Mouse (Mus musculus): Measurements from ENCODE around the gene Susd6. TPM values are rescaled to one million over a fixed set of nuclear protein-coding genes. Genes with fewer than 3 reads are reported as not detected.

Gene Susd6
- total RNA-seq, 2 experiments from 2014 or later: 53.9 to 59.4 TPM

Other genes starting within 250 kb of the Susd6 start
- 10 to 100 TPM; 41.8 to 57.6 TPM for gene Slc39a9, start 146.6 kb upstream of the Susd6 start, total RNA-seq (2021)
- gene Erh, start 146.2 kb upstream of the Susd6 start, total RNA-seq (2021): 10 to 100 TPM; 47.4 to 56.1 TPM
- gene Plekhd1, start 97.9 kb upstream of the Susd6 start, total RNA-seq (2021): not detected
- gene Ccdc177, start 29.8 kb upstream of the Susd6 start, total RNA-seq (2021): not detected
- gene Srsf5, start 155.0 kb downstream of the Susd6 start, total RNA-seq (2021): 100 to 1,000 TPM; 277 to 316 TPM
- not detected for gene Slc10a1, start 178.2 kb downstream of the Susd6 start, total RNA-seq (2021)
- 100 to 1,000 TPM; 143 to 169 TPM for gene Smoc1, start 236.3 kb downstream of the Susd6 start, total RNA-seq (2021)

All from adrenal gland, postnatal 36 days (tissue).